Mouse (Mus musculus): Measurements from ENCODE around the gene Ifit3b.
"Not testable (repeated sequence)": the region's sequence is repeated elsewhere in the genome, so short reads cannot be mapped to it uniquely, and the experiment has no call there.

Ifit3b gene

DNA sequence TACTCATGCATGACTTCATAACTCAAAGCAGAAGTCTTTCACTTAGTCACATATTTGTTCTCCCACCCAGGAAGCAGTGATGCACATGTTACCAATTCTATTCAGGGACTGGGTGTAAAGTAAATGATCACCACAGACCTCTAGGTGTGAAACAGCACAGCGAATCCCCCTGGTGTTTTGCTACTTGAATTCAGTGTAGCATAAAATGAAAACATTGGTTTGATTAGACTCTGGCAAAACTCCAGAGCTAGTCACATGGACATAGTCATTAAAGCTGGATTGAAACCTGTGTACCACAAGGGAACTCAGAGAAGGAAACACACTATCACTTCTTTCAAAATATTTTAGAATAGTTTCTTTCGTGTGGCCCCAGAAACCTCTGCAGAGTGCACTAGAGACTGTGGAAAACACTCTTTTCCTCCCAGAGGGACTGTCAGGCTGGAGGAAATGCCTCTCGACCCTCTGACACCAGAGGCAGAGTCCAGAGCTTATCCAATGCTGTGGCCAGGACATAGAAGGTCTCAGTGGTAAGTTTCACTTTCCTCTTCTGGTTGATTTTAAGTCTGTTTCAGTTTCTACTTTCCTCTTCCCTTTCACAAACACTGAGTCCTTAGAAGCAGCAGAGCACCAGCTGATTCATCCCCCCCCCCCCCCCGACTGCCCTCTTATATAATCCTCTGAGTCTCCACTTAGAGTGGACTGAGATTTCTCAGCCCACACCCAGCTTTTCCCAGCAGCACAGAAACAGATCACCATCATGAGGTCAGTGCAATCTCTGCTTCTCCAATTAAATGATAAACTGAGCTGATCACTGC, at the start of gene Ifit3b:
Gene Ifit3b (plus strand): TSS at position 734 of the 815 bp plus-strand sequence.
- not testable (repeated sequence) for DNase-seq (ENCODE audit: low spot score in 2 of 2)

DNA sequence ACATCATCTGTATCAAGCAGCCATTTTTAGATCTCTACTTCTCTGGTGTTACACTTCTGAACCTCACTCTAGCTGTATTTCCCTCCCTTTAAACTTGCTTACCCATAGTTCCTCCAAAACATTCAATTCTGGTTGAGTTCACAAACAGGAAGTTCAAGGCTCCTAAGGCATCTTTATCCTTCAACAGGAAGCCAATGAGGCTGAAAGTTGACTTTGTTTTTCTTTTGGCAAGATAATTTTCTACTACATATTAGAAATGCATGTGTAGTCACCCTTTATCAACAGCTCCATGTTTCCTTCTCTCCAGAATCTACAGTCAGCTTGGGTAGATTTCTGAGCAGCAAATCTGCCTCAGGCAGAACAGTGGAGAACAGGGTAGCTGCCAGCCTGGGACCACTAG, 45.2 kb upstream of the Ifit3b start:
- DNase-seq (ENCODE audit: low spot score in 2 of 2): no peak

DNA sequence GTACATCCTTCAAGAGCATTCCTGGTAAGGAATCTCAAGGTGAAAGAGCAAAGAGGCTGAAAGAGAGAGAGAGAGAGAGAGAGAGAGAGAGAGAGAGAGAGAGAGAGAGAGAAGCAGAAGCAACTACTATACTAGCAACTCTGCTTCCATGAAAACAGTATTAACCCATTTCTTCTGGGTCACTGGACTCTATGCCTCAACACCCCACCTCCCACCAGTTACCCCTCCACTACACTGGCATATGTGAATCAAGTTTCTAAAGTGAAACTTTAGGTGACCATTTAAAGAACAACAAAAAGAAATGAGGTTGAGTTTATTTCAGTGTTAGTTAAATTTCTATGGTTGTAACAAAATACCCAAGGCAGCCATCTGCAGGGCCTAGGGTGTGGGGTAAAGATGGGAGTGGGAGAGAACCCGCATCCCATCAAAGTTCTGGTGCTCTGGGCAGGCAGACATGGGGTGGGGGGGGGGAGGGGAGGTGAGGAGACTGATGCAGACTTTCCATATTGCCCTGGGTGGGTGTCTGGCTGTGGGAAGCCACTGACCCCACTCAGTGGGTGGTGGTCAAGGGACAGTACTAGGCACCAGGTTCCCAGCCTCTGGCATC, 41.5 kb upstream of the Ifit3b start:
- DNase-seq (ENCODE audit: low spot score in 2 of 2): no peak

DNA sequence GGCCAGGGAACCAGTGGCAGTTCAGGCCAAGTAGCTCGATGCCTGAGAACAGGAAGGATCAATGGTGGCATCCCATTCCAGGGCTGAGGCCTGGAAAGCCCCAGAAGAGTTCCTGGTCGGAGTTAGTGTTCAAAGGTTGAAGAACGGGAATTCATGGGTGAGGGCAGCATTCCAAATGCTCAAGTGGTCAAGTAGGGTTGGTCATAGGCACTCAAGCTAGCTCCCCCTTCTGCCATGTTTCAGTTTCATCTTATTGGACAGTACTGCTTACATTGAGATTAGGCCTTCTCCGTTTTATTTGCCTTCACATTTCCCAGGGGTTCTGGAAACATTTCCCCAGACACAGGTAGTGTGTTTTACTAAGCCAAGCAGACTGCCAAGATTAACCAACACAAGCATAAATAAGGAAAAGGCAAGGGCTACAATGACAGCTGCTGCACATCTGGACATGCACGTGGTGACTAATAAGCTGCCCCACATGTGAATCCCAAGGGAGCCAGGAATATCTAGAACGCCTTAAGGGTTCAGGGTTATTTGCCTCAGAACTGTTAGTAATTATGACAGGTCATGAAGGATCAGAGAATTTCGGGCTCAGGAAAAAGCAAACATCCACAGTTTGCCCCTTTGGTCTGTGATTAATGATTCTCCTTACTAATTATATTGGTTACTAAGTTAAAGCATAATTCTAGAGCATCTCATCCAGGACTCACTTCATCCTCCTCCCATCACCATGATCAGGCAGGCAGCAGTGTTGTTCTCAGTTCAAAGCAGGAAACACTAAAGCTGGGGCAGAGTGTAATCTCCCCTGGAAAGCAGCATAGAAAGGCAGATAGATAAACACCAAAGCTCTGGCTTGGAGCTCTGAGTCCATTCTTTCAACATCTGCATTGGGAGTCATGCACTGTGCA, 38.5 kb upstream of the Ifit3b start:
- DNase-seq (ENCODE audit: low spot score in 2 of 2): no peak

DNA sequence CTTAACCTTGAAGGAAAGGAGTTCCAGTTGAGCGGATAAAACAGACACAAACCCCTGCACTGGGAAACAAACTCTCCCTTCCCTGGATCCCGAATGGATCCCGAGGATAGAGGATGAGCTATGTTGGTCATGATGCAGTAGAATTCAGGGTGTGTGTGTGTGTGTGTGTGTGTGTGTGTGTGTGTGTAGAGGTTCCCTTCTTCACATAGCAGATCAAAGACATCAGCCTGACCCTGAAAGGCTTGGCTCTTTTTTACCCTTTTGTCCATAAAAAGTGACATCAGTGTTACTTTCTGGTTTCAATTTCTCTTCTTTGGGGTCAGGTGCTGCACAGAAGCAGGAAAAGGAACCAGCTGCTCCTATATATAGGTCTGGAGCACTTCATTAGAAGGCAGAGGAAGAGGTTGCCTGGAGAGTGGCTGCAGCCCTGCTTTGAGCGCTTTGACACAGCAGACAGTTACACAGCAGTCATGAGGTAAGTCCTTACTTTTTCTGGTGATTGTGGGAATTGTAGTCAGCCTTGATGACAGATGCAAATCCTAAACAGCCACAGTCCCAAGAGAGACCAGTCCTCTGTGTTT, 37.8 kb upstream of the Ifit3b start:
- no peak for DNase-seq (ENCODE audit: low spot score in 2 of 2)

DNA sequence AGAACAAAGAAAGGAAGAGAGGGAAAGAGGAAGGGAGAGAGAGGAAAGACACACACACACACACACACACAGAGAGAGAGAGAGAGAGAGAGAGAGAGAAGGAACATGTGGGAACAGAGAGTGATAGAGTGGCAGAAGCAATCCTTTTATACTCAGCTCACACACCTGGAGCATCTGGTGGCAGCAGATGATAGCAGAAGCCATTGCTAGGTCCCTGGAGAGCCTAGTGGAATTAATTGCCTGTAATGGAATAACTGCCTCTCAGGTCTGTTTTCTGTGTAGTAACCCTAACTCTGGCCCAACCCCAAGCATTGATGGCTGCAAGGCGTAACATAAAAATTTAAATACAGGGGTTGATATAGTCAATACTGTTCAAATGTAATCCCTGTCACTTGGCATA, 36.7 kb upstream of the Ifit3b start:
- DNase-seq (ENCODE audit: low spot score in 2 of 2): no peak

DNA sequence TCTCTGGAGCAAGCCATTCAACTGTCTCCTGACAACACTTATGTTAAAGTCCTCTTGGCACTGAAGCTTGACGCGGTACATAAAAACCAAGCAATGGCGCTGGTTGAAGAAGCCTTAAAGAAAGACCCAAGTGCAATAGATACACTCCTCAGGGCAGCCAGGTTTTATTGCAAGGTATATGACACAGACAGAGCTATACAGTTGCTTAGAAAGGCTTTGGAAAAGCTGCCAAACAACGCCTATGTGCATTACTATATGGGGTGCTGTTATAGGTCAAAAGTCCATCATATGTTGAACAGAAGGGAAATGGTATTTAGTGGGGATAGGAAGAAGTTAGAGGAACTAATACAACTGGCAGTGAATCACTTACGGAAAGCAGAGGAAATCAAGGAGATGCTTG, 34.1 kb upstream of the Ifit3b start:
- DNase-seq (ENCODE audit: low spot score in 2 of 2): no peak

DNA sequence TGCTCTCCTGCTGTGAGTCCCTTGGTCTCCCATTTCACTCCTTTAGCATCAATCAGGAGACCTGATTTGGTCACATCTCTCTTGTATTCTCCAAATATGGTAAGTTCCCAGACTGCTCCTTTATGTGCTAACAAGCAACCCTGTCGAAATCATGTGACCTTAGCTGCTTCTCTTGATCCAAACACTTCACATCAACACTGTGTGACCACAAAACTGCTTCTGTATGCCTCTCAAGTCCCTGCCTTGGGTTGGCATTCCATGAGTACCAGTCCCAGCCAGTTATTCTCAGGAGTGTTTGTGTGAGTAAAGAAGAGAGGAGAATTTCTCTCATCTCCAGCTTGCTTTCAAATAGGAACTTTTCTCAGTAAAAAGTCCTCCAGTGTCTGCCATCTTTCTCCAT, 30.6 kb upstream of the Ifit3b start:
- no peak for DNase-seq (ENCODE audit: low spot score in 2 of 2)

DNA sequence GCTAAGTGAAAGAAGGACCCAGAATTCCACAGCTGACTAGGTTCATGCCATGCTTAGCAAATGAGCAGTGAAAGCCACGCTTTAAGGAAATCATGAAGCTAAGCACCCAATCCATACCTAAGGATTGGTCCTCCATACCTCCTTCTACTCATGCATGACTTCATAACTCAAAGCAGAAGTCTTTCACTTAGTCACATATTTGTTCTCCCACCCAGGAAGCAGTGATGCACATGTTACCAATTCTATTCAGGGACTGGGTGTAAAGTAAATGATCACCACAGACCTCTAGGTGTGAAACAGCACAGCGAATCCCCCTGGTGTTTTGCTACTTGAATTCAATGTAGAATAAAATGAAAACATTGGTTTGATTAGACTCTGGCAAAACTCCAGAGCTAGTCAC, 25.1 kb upstream of the Ifit3b start:
- not testable (repeated sequence) for DNase-seq (ENCODE audit: low spot score in 2 of 2)

DNA sequence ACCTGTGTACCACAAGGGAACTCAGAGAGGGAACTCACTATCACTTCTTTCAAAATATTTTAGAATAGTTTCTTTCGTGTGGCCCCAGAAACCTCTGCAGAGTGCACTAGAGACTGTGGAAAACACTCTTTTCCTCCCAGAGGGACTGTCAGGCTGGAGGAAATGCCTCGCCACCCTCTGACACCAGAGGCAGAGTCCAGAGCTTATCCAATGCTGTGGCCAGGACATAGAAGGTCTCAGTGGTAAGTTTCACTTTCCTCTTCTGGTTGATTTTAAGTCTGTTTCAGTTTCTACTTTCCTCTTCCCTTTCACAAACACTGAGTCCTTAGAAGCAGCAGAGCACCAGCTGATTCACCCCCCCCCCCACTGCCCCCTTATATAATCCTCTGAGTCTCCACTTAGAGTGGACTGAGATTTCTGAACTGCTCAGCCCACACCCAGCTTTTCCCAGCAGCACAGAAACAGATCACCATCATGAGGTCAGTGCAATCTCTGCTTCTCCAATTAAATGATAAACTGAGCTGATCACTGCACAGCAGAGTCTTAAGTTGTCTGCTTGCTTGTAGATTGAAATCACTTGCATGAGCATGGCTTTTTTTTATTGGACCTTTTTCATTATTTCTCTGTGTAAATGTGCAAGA, 24.5 kb upstream of the Ifit3b start, which contains the start of gene Ifit3:
Gene Ifit3 (plus strand): TSS at position 406 of the 641 bp plus-strand sequence.
- DNase-seq (ENCODE audit: low spot score in 2 of 2): not testable (repeated sequence)

DNA sequence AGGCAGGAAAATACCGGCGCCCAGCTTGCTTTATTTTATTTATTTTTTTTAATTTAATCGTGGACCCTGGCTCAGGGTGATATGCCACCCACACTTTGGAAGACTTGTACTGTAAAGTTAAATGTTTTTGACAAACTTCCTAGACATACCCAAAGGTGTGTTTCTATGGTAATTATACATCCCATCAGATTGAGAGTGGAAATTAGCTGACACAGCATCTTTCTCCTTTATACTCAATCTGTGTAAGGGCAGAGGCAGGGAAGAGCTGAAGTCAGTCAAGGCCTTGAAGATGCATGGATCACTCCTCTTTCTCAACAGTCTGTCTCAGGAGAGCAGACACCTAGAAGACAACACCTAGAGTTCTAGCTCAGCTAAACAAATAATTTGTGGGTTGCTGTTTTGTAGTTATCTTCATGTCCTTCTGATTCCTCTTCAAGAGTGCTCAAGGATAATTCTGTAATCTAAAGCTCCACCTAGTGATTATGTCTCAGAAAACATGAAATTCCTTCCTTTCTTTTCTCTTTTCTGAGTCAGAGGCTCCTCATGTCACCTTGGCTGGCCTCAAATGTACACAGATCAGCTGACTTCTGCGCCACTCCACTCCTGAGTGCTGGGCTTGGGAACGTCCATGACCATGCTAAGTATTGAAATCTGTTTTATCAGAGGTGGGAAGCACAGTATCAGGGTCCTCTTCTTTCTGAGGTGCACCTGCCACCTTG, 21.9 kb upstream of the Ifit3b start:
- not testable (repeated sequence) for DNase-seq (ENCODE audit: low spot score in 2 of 2)

DNA sequence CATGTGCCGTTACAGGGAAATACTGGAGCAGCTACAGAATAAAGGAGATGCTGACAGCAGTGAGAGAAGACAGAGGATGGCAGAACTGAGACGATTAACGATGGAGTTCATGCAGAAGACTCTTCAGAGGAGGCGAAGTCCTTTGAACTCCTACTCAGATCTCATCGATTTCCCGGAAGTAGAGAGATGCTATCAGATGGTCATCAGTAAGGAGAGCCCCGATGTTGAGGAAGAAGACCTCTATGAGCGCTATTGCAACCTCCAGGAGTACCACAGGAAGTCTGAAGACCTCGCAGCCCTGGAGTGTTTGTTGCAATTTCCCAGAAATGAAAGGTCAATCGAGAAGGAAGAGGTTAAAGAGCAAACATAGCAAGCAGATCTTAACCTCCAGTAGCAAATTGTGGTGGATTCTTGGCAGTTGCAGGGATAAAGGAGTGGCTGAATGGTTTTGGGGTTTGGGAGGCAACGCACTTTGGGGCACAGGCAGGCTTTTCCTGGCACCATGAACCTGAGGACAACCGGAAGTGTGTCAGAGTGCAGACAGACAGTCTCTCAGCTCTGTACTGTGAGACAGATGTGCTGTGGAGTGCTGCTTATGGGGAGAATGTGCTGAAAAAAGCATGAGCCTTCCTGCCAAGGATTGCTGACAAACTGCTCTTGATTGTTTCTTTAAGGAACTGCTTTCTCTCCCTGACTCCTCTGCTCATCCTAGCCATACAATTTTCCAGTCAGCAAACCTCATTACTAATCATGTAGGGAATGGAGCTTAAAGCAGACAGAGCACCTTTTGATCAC, 19.7 kb upstream of the Ifit3b start:
- DNase-seq (ENCODE audit: low spot score in 2 of 2): not testable (repeated sequence)

DNA sequence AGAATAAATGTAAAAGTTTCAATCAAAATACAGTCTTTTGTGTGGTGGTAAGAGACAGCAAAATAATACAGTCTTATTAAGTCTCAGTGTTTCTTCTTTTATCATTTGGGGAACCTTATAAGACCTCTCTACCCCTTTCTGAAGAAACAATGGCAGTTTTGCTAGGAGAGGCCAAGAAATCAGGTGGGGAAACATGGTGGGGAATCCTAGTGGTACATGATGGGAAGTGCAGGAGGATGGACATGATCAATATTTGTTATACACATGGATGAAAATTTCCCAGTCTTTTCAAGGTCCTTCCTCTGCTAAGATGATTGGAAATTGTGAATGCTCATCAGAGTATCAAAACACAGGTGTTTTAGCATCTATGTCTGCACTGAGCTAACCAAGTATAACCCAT, 18.8 kb upstream of the Ifit3b start:
- DNase-seq (ENCODE audit: low spot score in 2 of 2): no peak

DNA sequence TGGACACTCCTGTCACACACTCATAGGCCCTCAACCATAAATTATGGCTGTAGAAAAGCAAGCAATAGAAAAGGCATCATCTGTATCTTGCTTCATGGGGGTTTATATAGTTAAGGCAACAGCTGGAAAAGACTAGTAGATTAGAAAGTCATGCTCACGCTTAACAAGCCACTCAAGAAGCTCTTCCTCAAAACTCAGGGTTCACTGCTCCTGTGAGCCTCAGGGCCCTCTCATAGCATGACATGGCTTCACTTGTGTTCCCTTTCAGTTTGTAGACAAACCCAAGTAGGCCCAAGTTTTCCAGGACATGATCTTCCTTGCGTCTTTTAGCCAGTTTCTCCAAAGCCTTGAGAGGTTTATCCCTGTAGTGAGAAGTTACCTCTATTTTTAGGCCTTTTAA, 14.3 kb upstream of the Ifit3b start:
- no peak for DNase-seq (ENCODE audit: low spot score in 2 of 2)

DNA sequence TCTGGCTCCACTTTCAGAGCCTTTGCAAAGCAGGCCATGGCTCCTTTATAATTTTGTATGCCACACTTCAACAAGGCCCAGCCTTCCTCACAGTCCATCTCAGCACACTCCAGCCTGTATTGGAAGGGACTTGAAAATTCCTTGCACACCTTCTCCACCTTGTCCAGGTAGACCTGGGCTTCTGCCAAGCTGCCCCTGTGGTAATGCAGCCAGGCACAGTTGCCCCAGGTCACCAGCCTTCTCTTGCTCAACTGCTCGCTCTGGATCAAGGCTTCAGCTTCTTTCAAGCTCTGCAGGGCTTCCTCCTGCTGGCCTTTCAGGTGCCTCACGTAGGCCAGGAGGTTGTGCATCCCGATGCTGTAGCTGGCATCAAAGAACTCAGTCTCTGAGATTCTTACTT, 13.2 kb upstream of the Ifit3b start:
- not testable (repeated sequence) for DNase-seq (ENCODE audit: low spot score in 2 of 2)

DNA sequence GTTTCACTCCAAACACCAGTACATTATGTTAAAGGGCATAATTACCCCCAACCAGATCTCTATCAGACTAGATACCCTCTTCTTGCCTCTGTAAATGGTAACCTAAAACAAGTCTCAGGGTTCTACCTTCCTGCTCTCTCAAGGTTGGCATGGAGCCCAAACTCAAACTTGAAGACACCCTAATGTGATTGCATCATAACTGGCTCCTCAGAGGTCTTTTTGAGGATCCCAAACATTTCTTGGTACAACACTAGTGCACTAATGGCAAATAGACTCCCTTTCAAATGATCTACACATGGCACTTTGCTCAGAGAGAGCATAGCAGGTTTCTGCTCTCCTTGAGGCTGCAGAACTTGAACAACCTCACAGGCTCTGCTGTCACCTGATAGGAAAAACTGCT, 11.0 kb upstream of the Ifit3b start:
- no peak for DNase-seq (ENCODE audit: low spot score in 2 of 2)

DNA sequence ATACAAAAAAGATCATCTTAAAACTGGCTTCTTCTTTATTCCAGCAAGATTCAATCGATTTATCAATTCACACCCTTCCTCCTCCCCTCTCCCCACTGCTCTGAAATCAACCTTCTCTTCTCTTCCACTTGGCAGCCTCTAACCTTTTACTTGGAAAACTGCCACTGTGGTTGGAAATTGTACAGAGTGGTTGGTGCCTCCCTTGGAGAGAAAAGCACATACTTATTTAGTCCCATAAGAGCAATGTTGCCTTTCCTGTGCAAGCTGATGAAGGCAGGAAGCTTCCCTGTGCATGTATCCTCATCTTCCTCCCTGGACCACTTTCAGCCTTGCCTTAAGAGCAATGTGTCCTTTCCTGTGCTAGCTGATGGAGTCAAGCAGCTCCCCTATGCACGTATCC, 9.4 kb upstream of the Ifit3b start:
- peak in 1 of 2 experiments; percentile 58 for DNase-seq (ENCODE audit: low spot score in 2 of 2)

DNA sequence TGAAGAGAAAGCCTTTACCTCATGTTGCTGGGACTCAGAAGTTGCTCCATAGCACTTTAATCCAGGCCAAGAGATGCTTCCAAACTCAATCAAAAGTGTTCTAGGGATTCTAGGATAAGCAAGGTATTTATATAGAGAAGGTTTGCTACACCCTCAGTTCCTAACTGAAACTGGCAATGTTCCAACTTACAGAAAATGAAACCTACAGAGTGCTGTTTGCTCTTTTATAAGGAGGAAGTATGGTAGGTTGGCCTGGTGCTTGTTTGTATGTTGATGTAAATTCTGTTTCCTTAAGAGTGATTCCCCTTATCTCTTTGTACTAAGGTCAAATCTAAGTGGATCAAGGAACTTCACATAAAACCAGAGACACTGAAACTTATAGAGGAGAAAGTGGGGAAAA, 8.5 kb upstream of the Ifit3b start:
- not testable (repeated sequence) for DNase-seq (ENCODE audit: low spot score in 2 of 2)

DNA sequence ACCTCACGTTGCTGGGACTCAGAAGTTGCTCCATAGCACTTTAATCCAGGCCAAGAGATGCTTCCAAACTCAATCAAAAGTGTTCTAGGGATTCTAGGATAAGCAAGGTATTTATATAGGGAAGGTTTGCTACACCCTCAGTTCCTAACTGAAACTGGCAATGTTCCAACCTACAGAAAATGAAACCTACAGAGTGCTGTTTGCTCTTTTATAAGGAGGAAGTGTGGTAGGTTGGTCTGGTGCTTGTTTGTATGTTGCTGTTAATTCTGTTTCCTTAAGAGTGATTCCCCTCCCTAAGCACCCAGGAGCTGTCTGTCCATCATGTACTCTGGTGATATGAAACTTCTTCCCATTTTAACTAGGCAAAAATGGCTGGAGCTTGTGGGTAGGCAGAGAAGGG, 5.9 kb upstream of the Ifit3b start, which contains the start of gene Ifit1bl1:
Gene Ifit1bl1 (minus strand): TSS at position 69 of the 400 bp plus-strand sequence.
- DNase-seq (ENCODE audit: low spot score in 2 of 2): not testable (repeated sequence)

DNA sequence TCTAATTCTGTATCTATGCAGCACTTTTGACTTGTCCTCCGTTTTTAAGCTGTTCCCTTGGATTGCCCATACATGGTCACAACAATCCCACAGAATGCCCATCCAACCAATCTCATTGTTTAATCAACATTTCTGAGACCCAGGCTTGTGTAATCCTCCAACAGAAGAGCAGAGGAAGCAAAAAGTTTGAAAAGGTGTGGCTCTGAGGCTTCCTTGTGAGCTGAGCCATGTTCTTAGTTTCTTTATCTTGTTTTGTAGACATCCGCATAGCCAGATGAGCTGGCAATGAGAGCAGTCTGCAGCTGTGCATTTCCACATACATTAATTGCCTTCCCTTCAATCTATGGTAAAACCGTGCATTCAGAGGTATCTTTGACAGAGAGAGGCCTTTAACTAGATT, 2.3 kb upstream of the Ifit3b start:
- DNase-seq (ENCODE audit: low spot score in 2 of 2): no peak
